Mouse (Mus musculus): ENCODE data around the gene Cdh23. TPM values are rescaled to one million over a fixed set of nuclear protein-coding genes. Genes with fewer than 3 reads are reported as not detected.

The Cdh23 gene
- polyA plus RNA-seq, 1 experiment from 2014 or later = 5.7 TPM

DNA sequence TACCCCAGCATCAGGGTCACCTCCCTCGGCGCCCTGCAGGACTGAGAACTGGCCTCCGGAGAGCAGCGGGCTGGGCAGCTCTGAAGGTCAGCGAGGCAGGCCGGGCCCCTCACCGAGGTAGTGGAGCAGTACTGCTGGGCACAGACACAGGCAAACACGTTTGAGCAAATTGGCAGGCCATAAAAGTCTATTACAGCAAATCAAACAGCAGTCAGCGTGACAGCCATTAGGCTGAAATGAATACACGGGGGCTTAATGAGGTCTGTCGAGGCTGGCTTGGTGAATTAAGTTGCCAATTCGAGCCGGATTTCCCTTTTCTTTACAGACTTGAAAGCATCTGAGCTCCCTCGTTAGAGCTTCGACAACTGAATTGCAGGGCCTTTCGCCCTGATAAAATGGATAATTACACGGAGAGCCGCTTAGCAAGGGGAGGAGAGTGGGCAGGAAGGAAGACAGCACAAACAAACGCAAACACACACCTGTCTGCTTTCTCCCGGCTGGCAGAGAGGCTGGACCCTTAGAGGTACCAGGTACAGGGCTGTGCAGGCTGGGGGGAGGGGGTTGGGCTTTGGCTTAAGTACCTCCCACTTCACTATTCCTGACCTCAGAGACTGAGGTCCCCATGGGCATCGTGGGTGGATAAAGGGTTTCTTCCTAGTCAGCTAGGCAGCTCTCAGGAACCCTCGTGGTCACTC is 103.3 kb downstream of the Cdh23 start:
- Histone ChIP-seq H3K4me1 (replicated peaks) (peaks cover 23% of the 10 kb centered on the region), H3K9me3 (no peaks in the 10 kb centered on the region), H3K9ac (replicated peaks) (no peak overlapping the region), H3K4me2 (replicated peaks) (peak overlapping the region; percentile 21), H3K36me3 (no peaks in the 10 kb centered on the region), H3K4me3 (replicated peaks) (no peak overlapping the region), H3K27me3 (peaks cover 69% of the 10 kb centered on the region), H3K27ac (peak overlapping the region; percentile 60)
- WGBS = 8% methylated on average over 22 of the region's 22 CpGs
- peak; percentile 65 for ATAC-seq

GRCm38 (mm10) chr10:60591281-60591680 is 105.0 kb downstream of the Cdh23 start:
- Histone ChIP-seq H3K27ac (no peak overlapping the region), H3K4me1 (replicated peaks) (peaks cover 23% of the 10 kb centered on the region), H3K4me3 (replicated peaks) (no peak overlapping the region), H3K27me3 (peaks cover 70% of the 10 kb centered on the region), H3K9ac (replicated peaks) (no peak overlapping the region), H3K36me3 (no peaks in the 10 kb centered on the region), H3K9me3 (no peaks in the 10 kb centered on the region), H3K4me2 (replicated peaks) (no peak overlapping the region)
- ATAC-seq = no peak
- WGBS = 85% methylated on average over 1 of the region's 1 CpGs

- Histone ChIP-seq H3K4me1 (replicated peaks) (peaks cover 32% of the 10 kb centered on the region), H3K27ac (no peak overlapping the region), H3K4me2 (replicated peaks) (no peak overlapping the region), H3K4me3 (replicated peaks) (no peak overlapping the region), H3K9me3 (no peaks in the 10 kb centered on the region), H3K36me3 (no peaks in the 10 kb centered on the region), H3K9ac (replicated peaks) (no peak overlapping the region), H3K27me3 (peaks cover 66% of the 10 kb centered on the region)
- ATAC-seq = no peak
- WGBS = 88% methylated on average over 7 of the region's 7 CpGs
These were observed 106.0 kb downstream of the Cdh23 start for GRCm38 (mm10) chr10:60590241-60590640.

DNA sequence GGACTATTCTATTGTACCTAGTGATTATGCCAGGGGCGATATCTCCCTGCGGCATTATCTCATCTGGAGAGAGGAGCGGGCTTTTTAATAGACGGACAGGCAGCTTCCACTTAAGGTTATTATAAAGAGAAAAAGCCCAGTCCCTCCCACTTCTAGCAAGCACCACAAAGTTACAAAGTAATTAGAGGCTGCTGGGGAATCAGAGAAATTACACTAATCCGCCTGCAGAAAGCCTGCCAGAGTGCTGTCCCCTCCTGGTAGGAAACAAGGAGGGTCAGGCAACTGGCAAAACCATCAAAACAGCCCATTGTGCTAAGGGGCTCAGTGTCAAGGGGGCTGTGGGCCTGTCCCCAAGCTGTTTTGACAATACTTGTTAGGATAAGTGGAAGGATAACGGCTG is 110.6 kb downstream of the Cdh23 start:
- 24% methylated on average over 6 of the region's 6 CpGs for WGBS
- H3K27me3 ChIP-seq = peaks cover 46% of the 10 kb centered on the region
- no peaks in the 10 kb centered on the region for H3K36me3 ChIP-seq
- H3K4me1 ChIP-seq (replicated peaks) = peaks cover 18% of the 10 kb centered on the region
- no peak overlapping the region for H3K4me2 ChIP-seq (replicated peaks)
- no peak overlapping the region for H3K9ac ChIP-seq (replicated peaks)
- H3K27ac ChIP-seq = 0 out of 2 replicates have a peak overlapping the region, but pooled peaks have one; percentile 25
- H3K9me3 ChIP-seq = no peaks in the 10 kb centered on the region
- ATAC-seq = no peak
- H3K4me3 ChIP-seq (replicated peaks) = no peak overlapping the region

GRCm38 (mm10) chr10:60582956-60583355 is 113.3 kb downstream of the Cdh23 start:
- H3K27ac ChIP-seq = peak overlapping the region; percentile 8; the same call in 1 of the 2 replicates
- no peak overlapping the region for H3K4me3 ChIP-seq (replicated peaks)
- H3K4me2 ChIP-seq (replicated peaks) = no peak overlapping the region
- peaks cover 26% of the 10 kb centered on the region for H3K4me1 ChIP-seq (replicated peaks)
- no peaks in the 10 kb centered on the region for H3K36me3 ChIP-seq
- 58% methylated on average over 15 of the region's 15 CpGs for WGBS
- ATAC-seq = no peak
- peaks cover 28% of the 10 kb centered on the region for H3K27me3 ChIP-seq
- H3K9ac ChIP-seq (replicated peaks) = no peak overlapping the region
- H3K9me3 ChIP-seq = no peaks in the 10 kb centered on the region

- Histone ChIP-seq H3K36me3 (no peaks in the 10 kb centered on the region), H3K27ac (no peak overlapping the region), H3K9ac (replicated peaks) (no peak overlapping the region), H3K27me3 (peaks cover 21% of the 10 kb centered on the region), H3K9me3 (no peaks in the 10 kb centered on the region), H3K4me3 (replicated peaks) (no peak overlapping the region), H3K4me2 (replicated peaks) (no peak overlapping the region), H3K4me1 (replicated peaks) (peaks cover 31% of the 10 kb centered on the region)
- ATAC-seq = no peak
- 69% methylated on average over 15 of the region's 15 CpGs for WGBS
These were observed 115.6 kb downstream of the Cdh23 start for GRCm38 (mm10) chr10:60580666-60581065.

DNA sequence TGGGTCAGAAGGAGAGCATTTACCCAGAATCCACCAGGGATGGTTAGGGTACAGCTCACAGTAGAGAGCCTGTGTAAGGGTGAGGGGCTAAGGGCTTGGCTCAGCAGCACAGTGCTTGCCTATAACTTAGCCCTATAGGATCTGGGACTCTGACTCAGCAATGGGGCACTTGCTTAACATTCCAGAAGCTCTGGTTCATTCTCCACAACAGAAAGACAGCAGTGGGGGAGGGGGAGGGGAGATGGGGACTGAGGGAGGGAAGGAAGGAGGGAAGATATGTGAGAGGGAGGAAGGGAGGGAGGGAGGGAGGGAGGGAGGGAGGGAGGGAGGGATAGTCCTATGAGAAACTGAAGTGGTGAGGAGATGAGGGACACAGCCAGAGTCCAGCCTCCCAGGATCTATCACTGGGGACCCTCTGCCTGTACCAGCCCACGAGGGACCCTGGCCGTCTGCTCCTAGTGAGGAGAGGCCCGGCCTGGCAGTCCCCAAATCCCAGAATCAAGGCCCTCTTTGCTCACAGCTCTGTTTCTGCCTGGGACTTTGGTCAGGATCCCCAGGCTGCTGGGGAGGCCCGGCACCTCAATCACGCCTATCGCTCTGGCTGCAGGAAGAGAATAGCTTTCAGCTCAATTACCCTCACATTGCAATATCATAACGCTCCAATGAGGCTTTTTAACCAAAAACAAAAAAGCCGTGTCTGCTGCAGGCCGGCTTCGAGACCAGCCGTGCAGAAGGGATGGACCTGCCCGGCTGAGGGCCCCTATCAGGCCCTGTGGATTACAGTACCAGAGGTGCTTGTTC is 117.4 kb downstream of the Cdh23 start:
- Histone ChIP-seq H3K36me3 (no peaks in the 10 kb centered on the region), H3K4me2 (replicated peaks) (no peak overlapping the region), H3K27ac (no peak overlapping the region), H3K4me3 (replicated peaks) (no peak overlapping the region), H3K27me3 (peaks cover 11% of the 10 kb centered on the region), H3K9ac (replicated peaks) (no peak overlapping the region), H3K9me3 (no peaks in the 10 kb centered on the region), H3K4me1 (replicated peaks) (peaks cover 24% of the 10 kb centered on the region)
- no peak for ATAC-seq
- WGBS = 55% methylated on average over 12 of the region's 12 CpGs

DNA sequence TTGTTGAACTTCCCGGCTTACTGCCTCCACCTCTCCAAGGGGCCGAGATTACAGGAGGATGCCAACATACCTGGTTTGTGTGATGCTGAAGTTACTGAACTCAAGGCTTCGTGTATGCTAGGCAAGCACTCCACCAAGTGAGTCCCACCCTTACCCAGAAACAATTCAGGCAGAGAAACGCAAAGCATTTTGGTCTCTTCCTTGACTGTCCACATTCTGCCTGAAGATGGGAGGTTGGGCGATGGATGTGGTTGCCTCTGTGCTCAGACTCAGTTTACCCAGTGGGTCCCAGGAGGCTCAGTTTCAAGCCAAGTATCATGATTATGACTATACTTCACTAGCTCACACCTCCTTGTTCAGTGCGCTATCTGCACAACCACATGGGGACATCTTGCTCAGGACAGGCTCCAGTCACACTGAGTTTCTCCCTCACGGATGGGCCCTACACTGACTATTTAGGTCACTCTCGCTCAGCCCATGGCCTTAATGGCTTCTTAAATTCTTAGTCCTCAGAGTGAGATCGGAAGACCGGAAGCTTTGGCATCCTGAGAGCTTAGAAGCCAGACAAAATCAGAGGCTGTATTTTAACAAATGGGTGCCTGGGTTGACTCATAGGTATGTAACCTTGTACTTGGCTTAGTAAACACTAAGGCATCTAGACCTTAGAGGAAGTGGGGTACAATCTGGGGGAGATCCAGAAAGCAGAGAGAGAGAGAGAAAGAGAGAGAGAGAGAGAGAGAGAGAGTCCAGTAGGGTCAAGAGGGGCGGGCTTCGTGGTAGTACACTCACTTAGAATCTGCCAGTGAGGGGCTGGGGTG is 118.2 kb downstream of the Cdh23 start:
- 91% methylated on average over 12 of the region's 12 CpGs for WGBS
- peaks cover 24% of the 10 kb centered on the region for H3K4me1 ChIP-seq (replicated peaks)
- no peak overlapping the region for H3K9ac ChIP-seq (replicated peaks)
- peaks cover 5% of the 10 kb centered on the region; the same call in 1 of the 2 replicates for H3K27me3 ChIP-seq
- no peak for ATAC-seq
- H3K4me2 ChIP-seq (replicated peaks) = no peak overlapping the region
- H3K36me3 ChIP-seq = no peaks in the 10 kb centered on the region
- H3K9me3 ChIP-seq = no peaks in the 10 kb centered on the region
- no peak overlapping the region for H3K4me3 ChIP-seq (replicated peaks)
- H3K27ac ChIP-seq = 0 out of 2 replicates have a peak overlapping the region, but pooled peaks have one; percentile 9

GRCm38 (mm10) chr10:60577125-60577919 is 119.0 kb downstream of the Cdh23 start:
- H3K27ac ChIP-seq = peak overlapping the region; percentile 25; the same call in 1 of the 2 replicates
- peaks cover 21% of the 10 kb centered on the region for H3K4me1 ChIP-seq (replicated peaks)
- peak; percentile 74 for ATAC-seq
- no peak overlapping the region for H3K4me3 ChIP-seq (replicated peaks)
- no peak overlapping the region for H3K9ac ChIP-seq (replicated peaks)
- H3K27me3 ChIP-seq = peaks cover 5% of the 10 kb centered on the region; the same call in 1 of the 2 replicates
- WGBS = 52% methylated on average over 13 of the region's 13 CpGs
- H3K9me3 ChIP-seq = no peaks in the 10 kb centered on the region
- no peak overlapping the region for H3K4me2 ChIP-seq (replicated peaks)
- H3K36me3 ChIP-seq = no peaks in the 10 kb centered on the region

DNA sequence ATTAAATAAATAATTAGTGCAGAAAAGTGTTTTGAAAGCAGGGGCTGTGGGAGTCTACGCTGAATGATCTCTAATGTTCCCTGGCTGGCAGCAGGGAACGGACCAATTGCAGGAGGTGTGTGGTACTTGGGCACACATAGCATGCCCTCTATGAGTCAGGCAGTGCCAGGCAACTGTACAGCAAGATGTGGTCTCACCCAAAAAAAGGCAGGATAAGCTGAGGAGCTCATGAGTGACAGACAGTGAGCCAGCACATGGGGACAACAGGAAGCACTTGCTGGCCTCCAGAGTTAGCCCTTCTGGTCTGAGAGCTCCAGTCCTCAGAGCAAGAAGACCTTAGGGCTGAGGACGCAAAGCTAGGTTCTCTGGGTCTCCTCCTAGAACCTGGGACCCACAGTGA is 121.4 kb downstream of the Cdh23 start:
- no peaks in the 10 kb centered on the region for H3K36me3 ChIP-seq
- peaks cover 18% of the 10 kb centered on the region for H3K4me1 ChIP-seq (replicated peaks)
- H3K27ac ChIP-seq = no peak overlapping the region
- no peak for ATAC-seq
- H3K9me3 ChIP-seq = no peaks in the 10 kb centered on the region
- H3K4me3 ChIP-seq (replicated peaks) = no peak overlapping the region
- H3K27me3 ChIP-seq = 0 out of 2 replicates have a peak, but pooled peaks cover 5% of the 10 kb centered on the region
- WGBS = 86% methylated on average over 3 of the region's 3 CpGs
- H3K4me2 ChIP-seq (replicated peaks) = no peak overlapping the region
- no peak overlapping the region for H3K9ac ChIP-seq (replicated peaks)

GRCm38 (mm10) chr10:60571491-60571890 is 124.8 kb downstream of the Cdh23 start:
- no peak overlapping the region for H3K4me2 ChIP-seq (replicated peaks)
- H3K27ac ChIP-seq = no peak overlapping the region
- H3K9me3 ChIP-seq = no peaks in the 10 kb centered on the region
- ATAC-seq = no peak
- 71% methylated on average over 4 of the region's 4 CpGs for WGBS
- H3K4me3 ChIP-seq (replicated peaks) = no peak overlapping the region
- no peak overlapping the region for H3K9ac ChIP-seq (replicated peaks)
- peaks cover 2% of the 10 kb centered on the region; the same call in 1 of the 2 replicates for H3K27me3 ChIP-seq
- peaks cover 8% of the 10 kb centered on the region for H3K4me1 ChIP-seq (replicated peaks)
- H3K36me3 ChIP-seq = no peaks in the 10 kb centered on the region
